Mouse (Mus musculus) liver, embryonic 14.5 days (tissue): ENCODE results near the gene Patj. TPM values are rescaled to one million over a fixed set of nuclear protein-coding genes. Genes with fewer than 3 reads are reported as not detected.
"Not testable (repeated sequence)": the region's sequence is repeated elsewhere in the genome, so short reads cannot be mapped to it uniquely, and the experiment has no call there.

Experiments used
- ATAC-seq: fragments of 200-750 bp; cut with Nextera tagmentation; 2 replicates; pipeline ENCODE4 v1.8.0; 2017; ENCODE audit warnings: moderate number of reproducible peaks, mild to moderate bottlenecking, moderate library complexity; ENCODE audit not compliant: insufficient read depth
- DNase-seq, 3 experiments: peaks; one replicate each; pipeline ENCODE4 v3.0.0-alpha.2; 2012 to 2013; ENCODE audit warnings: low read depth in 3 of 3, low spot score in 3 of 3
- H3K27ac ChIP-seq: fragments of 300-500 bp; sonication (generic); 2 replicates; pipeline ENCODE4 v1.5.1; 2014; ENCODE audit warnings: moderate library complexity, mild to moderate bottlenecking, control low read depth, inconsistent platforms
- H3K27me3 ChIP-seq: fragments of 300-500 bp; sonication (generic); 2 replicates; pipeline ENCODE4 v1.6.1; 2014; ENCODE audit warnings: mild to moderate bottlenecking, low read length, moderate library complexity; ENCODE audit not compliant: control insufficient read depth, insufficient read depth
- H3K36me3 ChIP-seq: fragments of 300-500 bp; sonication (generic); replicated peaks from 2 replicates; pipeline ENCODE4 v1.6.1; 2014; ENCODE audit warnings: low read depth; ENCODE audit not compliant: control insufficient read depth, insufficient read depth
- H3K4me1 ChIP-seq, 2 experiments: fragments of 200-500 bp in 1 of 2; fragments of 300-500 bp in 1 of 2; sonication (generic) in 1 of 2; replicated peaks; 2 replicates each; pipeline ENCODE4 v1.6.1; 2012 to 2014; ENCODE audit warnings: antibody characterized with exemption in 1 of 2, inconsistent platforms in 1 of 2, low read length in 1 of 2; ENCODE audit not compliant: control insufficient read depth in 2 of 2, insufficient read depth in 2 of 2
- H3K4me2 ChIP-seq: fragments of 300-500 bp; sonication (generic); 2 replicates; pipeline ENCODE4 v1.6.1; 2014; ENCODE audit warnings: low read depth, mild to moderate bottlenecking, control low read depth, moderate library complexity
- H3K4me3 ChIP-seq, 2 experiments: fragments of 200-500 bp in 1 of 2; fragments of 300-500 bp in 1 of 2; sonication (generic) in 1 of 2; 2 replicates each; pipeline ENCODE4 v1.5.1; 2012 to 2014; ENCODE audit warnings: low read depth in 2 of 2, low read length in 2 of 2, mild to moderate bottlenecking in 2 of 2, control low read depth in 1 of 2, inconsistent platforms in 1 of 2, moderate library complexity in 1 of 2; ENCODE audit not compliant: insufficient read depth in 1 of 2
- H3K9ac ChIP-seq: fragments of 300-500 bp; sonication (generic); replicated peaks from 2 replicates; pipeline ENCODE4 v1.6.1; 2014; ENCODE audit warnings: mild to moderate bottlenecking, control low read depth, moderate library complexity
- H3K9me3 ChIP-seq: fragments of 300-500 bp; sonication (generic); 2 replicates; pipeline ENCODE4 v1.6.1; 2016; ENCODE audit warnings: low read length, mixed read lengths; ENCODE audit not compliant: control insufficient read depth
- CTCF ChIP-seq: IDR thresholded peaks from 2 replicates; pipeline ENCODE4 v1.5.1; 2016; ENCODE audit warnings: antibody characterized with exemption, low read depth, control low read depth
- EP300 ChIP-seq: IDR thresholded peaks from 2 replicates; pipeline ENCODE4 v1.6.1; 2016; ENCODE audit warnings: antibody characterized with exemption, low read depth
- WGBS: fragments of 180-500 bp; shearing (Covaris S2); extraction: QIAGEN DNeasy Blood & Tissue Kit; methylation state at CpG from one replicate; pipeline ENCODE4 v1.1.7; 2014; ENCODE audit not compliant: insufficient replicate concordance; 5-methylcytosine and 5-hydroxymethylcytosine counted together
- polyA plus RNA-seq, 2 experiments: library from polyadenylated mRNA; depleted of rRNA in 1 of 2; stranded (reverse) in 1 of 2; unstranded in 1 of 2; fragments of >200 nt; fragmentation: Nextera tagmentation in 1 of 2; extraction: Ambion mirVana in 1 of 2; gene quantifications; 2 replicates each; pipeline versions ENCODE4 v1.2.1 to v1.2.3; 2012 to 2014

The Patj gene
- polyA plus RNA-seq, 2 experiments = 1.1 to 1.6 TPM

GRCm38 (mm10) chr4:98619199-98619598, 223.6 kb downstream of the Patj start:
- H3K9ac ChIP-seq = no peak overlapping the region
- H3K4me2 ChIP-seq = no peak overlapping the region
- H3K4me1 ChIP-seq = no peaks in the 10 kb centered on the region
- H3K4me3 ChIP-seq = no peak overlapping the region
- no peaks in the 10 kb centered on the region for H3K9me3 ChIP-seq
- no peaks in the 10 kb centered on the region for H3K27me3 ChIP-seq
- TF ChIP-seq CTCF = no peak
- no peak for TF ChIP-seq EP300
- no peak overlapping the region for H3K27ac ChIP-seq
- DNase-seq = no peak
- WGBS = 69% methylated on average over 6 of the region's 6 CpGs
- no peaks in the 10 kb centered on the region for H3K36me3 ChIP-seq
- ATAC-seq = no peak

- H3K27ac ChIP-seq = no peak overlapping the region
- H3K4me3 ChIP-seq = no peak overlapping the region
These were observed 225.6 kb downstream of the Patj start for GRCm38 (mm10) chr4:98620986-98621784.

GRCm38 (mm10) chr4:98622180-98622579, 226.6 kb downstream of the Patj start:
- no peak overlapping the region for H3K27ac ChIP-seq
- no peaks in the 10 kb centered on the region for H3K27me3 ChIP-seq
- ATAC-seq = no peak
- TF ChIP-seq CTCF = no peak
- no peak for TF ChIP-seq EP300
- H3K9me3 ChIP-seq = no peaks in the 10 kb centered on the region
- H3K4me2 ChIP-seq = no peak overlapping the region
- WGBS = 41% methylated on average over 1 of the region's 1 CpGs
- no peak overlapping the region for H3K9ac ChIP-seq
- no peak overlapping the region for H3K4me3 ChIP-seq
- H3K36me3 ChIP-seq = no peaks in the 10 kb centered on the region
- DNase-seq = no peak
- H3K4me1 ChIP-seq = no peaks in the 10 kb centered on the region

More at GRCm38 (mm10) chr4:98620986-98621784, 225.6 kb downstream of the Patj start:
- no peak for ATAC-seq
- H3K9ac ChIP-seq = no peak overlapping the region
- TF ChIP-seq CTCF (no peak), EP300 (no peak)
- no peak overlapping the region for H3K4me2 ChIP-seq
- H3K27me3 ChIP-seq = no peaks in the 10 kb centered on the region
- H3K36me3 ChIP-seq = no peaks in the 10 kb centered on the region
- H3K9me3 ChIP-seq = no peaks in the 10 kb centered on the region
- 61% methylated on average over 9 of the region's 9 CpGs for WGBS
- no peak for DNase-seq
- no peaks in the 10 kb centered on the region for H3K4me1 ChIP-seq

- ATAC-seq (no peak), DNase-seq (no peak)
- no peaks in the 10 kb centered on the region for H3K36me3 ChIP-seq
- no peaks in the 10 kb centered on the region for H3K4me1 ChIP-seq
- H3K9ac ChIP-seq = no peak overlapping the region
- no peaks in the 10 kb centered on the region for H3K27me3 ChIP-seq
- TF ChIP-seq EP300 (no peak), CTCF (no peak)
- H3K27ac ChIP-seq = no peak overlapping the region
- H3K4me3 ChIP-seq = no peak overlapping the region
- no peaks in the 10 kb centered on the region for H3K9me3 ChIP-seq
- H3K4me2 ChIP-seq = no peak overlapping the region
- 36% methylated on average over 3 of the region's 3 CpGs for WGBS
These were observed 227.6 kb downstream of the Patj start for GRCm38 (mm10) chr4:98622996-98623673.

GRCm38 (mm10) chr4:98628286-98628685, 232.7 kb downstream of the Patj start:
- Histone ChIP-seq H3K4me2 (no peak overlapping the region), H3K9me3 (no peaks in the 10 kb centered on the region), H3K4me3 (no peak overlapping the region), H3K36me3 (no peaks in the 10 kb centered on the region), H3K9ac (no peak overlapping the region), H3K27me3 (no peaks in the 10 kb centered on the region), H3K27ac (no peak overlapping the region), H3K4me1 (no peaks in the 10 kb centered on the region)
- TF ChIP-seq EP300 = no peak
- TF ChIP-seq CTCF = no peak
- no peak for ATAC-seq
- 58% methylated on average over 6 of the region's 6 CpGs for WGBS
- DNase-seq = no peak

- ATAC-seq, H3K9ac ChIP-seq: not testable (repeated sequence)
These were observed 233.6 kb downstream of the Patj start for GRCm38 (mm10) chr4:98629217-98629616.

More at GRCm38 (mm10) chr4:98629217-98629616, 233.6 kb downstream of the Patj start:
- H3K9me3 ChIP-seq, H3K4me1 ChIP-seq, H3K4me3 ChIP-seq, H3K27ac ChIP-seq, H3K36me3 ChIP-seq, H3K4me2 ChIP-seq, DNase-seq, H3K27me3 ChIP-seq: not testable (repeated sequence)
